Mouse (Mus musculus) kidney, postnatal 14 days (tissue): ENCODE results near the gene Pou2f1.
"Not testable (repeated sequence)": the region's sequence is repeated elsewhere in the genome, so short reads cannot be mapped to it uniquely, and the experiment has no call there.

Source experiments
- DNase-seq: peaks from one replicate; pipeline ENCODE4 v3.0.0; 2022; ENCODE audit warnings: mixed read lengths

Pou2f1 gene

DNA sequence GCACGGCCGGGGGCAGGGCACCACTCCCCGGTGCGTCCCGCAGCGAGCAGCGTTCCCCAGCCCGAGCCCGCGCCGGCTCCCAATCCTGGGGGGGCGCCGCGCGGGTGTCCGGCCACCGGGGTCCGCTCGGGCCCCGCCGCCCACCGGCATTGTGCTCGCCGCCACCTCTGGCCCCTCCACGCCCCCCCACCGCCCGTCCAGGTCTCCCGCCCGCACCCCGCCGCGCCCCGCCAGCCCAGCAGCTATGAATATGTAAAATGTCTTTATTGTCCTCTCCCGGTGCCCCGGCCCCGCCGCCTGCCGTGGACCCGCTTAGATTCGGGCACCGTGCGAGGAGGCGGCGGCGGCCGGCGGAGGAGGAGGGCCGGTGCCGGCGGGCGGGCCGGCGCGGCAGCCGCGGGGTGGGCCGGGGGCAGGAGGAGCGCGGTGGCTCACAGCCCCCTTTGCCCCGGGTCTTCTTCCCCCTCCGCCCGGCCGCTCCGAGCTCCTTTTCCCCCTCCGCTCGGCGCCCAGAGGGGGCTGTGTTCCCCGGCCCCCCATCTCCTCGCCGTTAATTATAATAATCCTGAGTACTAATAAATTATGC, 481 bp downstream of the Pou2f1 start:
- no peak for DNase-seq

GRCm38 (mm10) chr1:166001121-166001903, 1.2 kb downstream of the Pou2f1 start:
- DNase-seq, result peak; percentile 77

DNA sequence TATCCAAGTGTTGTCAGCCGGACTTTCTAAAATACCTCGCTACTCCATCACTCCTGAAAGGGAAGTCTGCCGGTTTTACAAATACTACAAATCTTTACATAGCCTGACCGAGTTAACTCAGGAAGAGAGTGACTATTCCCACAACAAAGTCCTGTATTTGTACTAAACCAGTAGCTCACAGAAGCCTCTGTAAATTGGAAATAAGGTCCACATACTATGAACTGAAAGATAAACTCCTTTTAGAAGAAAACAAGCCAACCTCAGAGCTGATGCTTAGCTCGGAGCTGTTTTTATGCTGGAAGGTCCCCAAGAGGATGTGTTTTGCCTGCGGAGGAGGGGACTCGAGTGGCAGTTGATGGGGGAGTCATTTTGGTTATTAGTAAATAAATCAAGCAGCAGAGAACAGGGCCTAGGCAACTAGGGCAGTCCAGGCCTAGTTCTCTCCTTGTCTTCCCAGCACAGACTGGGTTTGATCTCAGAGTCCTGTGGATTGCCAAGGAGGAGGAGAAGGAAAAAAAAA, 1.8 kb downstream of the Pou2f1 start:
- peak; percentile 46 for DNase-seq

- DNase-seq, result no peak
These were observed 2.8 kb downstream of the Pou2f1 start for GRCm38 (mm10) chr1:165999709-166000108.

DNA sequence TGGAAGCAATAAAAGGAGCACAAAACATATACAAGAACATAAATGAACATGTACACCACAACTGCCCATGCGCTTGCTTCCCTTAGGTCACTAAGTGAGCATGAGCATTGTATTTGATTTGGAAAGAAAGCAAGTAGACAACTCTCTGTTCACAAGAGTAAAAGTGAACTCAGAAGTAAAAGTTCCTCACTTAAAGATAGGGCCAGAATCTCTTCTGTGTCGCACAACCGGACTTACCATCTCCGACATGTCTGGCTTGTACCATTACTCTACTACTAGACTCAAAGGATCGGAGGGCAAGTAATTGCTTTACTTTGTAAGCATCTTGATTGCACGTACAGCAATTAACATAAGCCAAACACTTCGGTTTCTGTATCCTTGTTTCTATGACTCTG, 6.8 kb downstream of the Pou2f1 start:
- no peak for DNase-seq

- DNase-seq, result not testable (repeated sequence)
These were observed 7.3 kb downstream of the Pou2f1 start for GRCm38 (mm10) chr1:165995011-165995660.

DNA sequence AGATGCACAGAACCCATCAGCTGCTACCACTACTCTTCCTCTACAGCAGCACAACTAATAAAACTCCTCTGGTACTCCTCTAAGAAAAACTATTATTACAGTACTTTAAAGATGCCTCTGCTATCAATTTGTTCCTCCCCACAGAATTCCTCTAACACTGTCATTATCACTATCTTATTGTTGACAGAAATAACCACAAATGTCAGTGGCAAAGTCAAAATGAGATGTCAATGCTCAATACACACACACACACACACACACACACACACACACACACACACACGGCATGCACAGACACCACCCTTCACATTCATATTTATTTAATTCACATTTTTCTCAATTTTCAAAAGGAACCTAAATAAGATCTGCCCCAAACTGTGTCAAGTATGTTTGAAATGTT, 8.2 kb downstream of the Pou2f1 start:
- DNase-seq, result no peak

GRCm38 (mm10) chr1:165993270-165994156, 9.0 kb downstream of the Pou2f1 start:
- DNase-seq, result no peak

DNA sequence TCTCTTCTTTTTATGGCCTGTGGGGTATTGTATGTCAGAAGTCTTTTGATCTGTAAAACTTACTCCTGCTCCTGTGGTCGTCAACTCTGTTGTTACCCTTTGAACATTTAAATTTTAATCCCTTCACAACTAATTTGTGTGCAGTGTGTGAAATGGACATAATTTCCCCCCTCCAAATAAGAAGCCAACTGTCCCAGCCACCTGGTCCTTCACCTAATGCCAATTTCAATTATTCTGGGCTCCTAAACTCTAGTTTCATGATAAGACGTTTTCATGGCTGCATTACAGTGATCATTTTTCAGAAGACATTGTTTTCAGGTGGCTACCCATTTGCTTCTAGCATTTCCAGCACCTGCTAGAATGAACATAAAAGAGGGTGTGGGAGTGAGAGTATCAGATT, 13.9 kb downstream of the Pou2f1 start:
- no peak for DNase-seq

DNA sequence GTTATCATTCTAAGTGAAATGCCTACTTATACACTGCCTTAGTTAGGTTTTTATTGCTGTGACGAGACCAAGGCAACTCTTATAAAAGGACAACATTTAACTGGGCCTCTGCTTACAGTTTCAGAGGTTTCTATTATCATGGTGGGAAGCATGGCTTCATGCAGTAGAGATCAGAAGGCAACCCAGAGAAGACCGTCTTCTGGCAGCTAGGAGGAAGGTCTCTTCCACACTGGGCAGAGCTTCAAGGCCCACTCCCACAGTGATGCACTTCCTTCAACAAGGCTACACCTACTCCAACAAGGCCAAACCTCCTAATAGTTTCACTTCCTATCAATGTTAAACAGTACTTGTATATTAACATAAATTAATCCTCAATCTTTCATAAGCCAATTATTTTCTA, 14.4 kb downstream of the Pou2f1 start:
- DNase-seq, result no peak

- no peak for DNase-seq
These were observed 16.6 kb downstream of the Pou2f1 start for GRCm38 (mm10) chr1:165985743-165986360.

DNA sequence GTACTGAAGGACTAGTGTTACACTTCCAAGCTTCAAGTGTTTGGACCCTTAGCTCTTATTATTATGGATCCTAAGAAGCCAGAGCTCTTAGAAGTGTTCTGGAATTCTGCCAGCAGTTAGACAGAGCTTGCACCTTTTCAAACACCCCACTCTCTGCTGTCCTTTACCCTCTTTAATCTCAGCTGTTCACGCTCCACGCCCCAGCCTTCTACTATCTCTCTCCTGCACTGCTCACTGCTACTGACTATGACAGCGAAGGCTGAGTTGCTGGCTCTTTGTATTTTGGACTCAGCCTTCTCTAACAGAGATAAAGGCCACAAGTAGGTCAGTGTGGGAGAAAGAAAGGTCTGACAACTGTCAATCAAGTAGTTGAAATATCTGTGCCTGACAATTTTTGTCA, 17.3 kb downstream of the Pou2f1 start:
- DNase-seq, result no peak

DNA sequence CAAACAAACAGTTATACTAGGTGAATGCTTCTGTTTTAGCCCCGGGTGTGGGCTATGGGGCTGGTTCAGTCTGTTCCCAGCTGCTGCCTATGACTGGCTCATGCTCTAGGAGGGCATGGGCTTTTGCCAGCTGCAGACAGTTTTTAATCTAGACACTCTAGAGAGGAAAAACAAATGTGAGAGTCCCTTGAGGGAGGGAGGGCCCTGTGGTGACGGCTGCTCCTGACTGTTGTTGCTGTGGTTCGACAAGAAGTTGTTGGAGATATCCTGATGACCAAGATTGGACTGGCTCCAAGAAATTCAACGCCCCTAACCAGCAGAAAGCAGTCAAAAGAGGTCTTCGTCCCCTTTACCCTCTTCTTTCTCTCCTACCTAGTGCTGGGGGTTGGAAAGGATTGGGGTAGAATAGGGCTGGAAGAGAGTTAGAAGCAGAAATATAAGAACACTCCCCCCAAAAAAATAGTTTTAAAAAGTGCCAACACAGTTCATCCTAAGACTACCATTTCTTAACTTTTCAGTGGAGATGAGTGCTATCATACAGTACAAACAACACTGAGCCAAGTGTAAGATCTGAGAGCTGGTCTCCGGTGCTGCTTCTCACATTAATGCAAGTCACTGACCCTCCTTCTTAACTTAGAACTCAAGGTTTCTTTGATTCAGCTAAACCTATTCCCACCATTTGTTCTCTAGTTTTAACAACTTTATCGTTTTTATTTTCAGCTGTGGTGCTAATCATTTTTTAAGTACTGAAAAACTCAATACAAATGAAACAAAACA, 25.6 kb downstream of the Pou2f1 start:
- DNase-seq, result no peak

- no peak for DNase-seq
These were observed 33.3 kb downstream of the Pou2f1 start for GRCm38 (mm10) chr1:165969001-165969690.

GRCm38 (mm10) chr1:165967027-165967654, 35.3 kb downstream of the Pou2f1 start:
- peak; percentile 59 for DNase-seq

DNA sequence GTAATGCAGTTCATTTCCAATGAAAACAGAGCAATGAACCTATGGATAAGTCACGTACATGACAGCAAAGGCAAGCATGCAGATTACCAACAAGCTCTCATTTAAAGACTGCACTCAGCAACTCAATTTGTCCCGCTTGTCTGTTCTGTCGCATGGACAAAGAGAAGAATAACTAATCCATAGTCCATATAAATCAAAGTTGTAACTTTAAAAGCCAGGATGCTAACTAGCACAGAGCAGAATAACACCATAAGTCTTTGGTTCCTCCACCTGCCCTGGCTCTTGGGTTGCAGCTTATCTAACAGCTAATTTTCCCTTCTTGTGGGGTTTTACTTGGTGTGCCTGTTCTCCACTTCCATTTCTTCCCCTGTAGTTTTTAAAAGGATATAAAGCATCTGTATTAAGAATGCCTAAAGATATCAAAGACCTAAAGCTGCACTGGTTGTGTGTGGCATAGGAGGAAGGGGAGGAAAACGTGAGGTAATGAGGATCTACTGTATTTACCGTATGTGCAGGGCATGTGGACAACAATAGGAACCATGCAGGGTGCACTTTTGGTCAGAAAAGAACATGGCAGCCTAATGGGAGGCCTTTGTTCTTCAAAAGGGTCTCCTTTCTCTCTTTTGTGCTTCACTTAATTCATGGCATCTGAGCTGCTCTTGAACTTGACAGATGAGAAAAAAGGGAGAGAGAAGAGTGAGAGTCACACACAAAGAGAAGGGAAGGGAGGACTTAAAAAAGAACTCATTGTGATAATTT, 36.1 kb downstream of the Pou2f1 start:
- DNase-seq, result no peak

- DNase-seq, result no peak
These were observed 40.7 kb downstream of the Pou2f1 start for GRCm38 (mm10) chr1:165961676-165962364.

GRCm38 (mm10) chr1:165958159-165958558, 44.3 kb downstream of the Pou2f1 start:
- no peak for DNase-seq

- no peak for DNase-seq
These were observed 54.2 kb downstream of the Pou2f1 start for GRCm38 (mm10) chr1:165948214-165948813.
